Mouse (Mus musculus): ENCODE measurements around the gene Ifi213. TPM values are rescaled to one million over a fixed set of nuclear protein-coding genes. Genes with fewer than 3 reads are reported as not detected.
"Not testable (repeated sequence)": the region's sequence is repeated elsewhere in the genome, so short reads cannot be mapped to it uniquely, and the experiment has no call there.

Ifi213 gene
- polyA plus RNA-seq (2015; fragmentation: Nextera tagmentation; extraction: Ambion mirVana): 0.08 and 0.32 TPM in 2 replicates

- not testable (repeated sequence) for H3K9me3 ChIP-seq; H3K4me1 ChIP-seq; H3K27me3 ChIP-seq; H3K36me3 ChIP-seq; H3K4me2 ChIP-seq; H3K27ac ChIP-seq; H3K9ac ChIP-seq; ATAC-seq (ENCODE audit: insufficient number of reproducible peaks, low FRiP score, low TSS enrichment, low read depth); H3K4me3 ChIP-seq
- WGBS: 72% methylated on average over 3 of the region's 3 CpGs
These were observed at the start of gene Ifi213 for GRCm38 (mm10) chr1:173598838-173599494. Gene Ifi213, minus strand, starts transcription at chr1:173599274.

GRCm38 (mm10) chr1:173645393-173645792, 46.3 kb upstream of the Ifi213 start:
- Histone ChIP-seq H3K27ac (no peak overlapping the region), H3K9me3 (no peaks in the 10 kb centered on the region), H3K27me3 (no peaks in the 10 kb centered on the region), H3K36me3 (no peaks in the 10 kb centered on the region), H3K4me1 (no peaks in the 10 kb centered on the region), H3K4me2 (no peak overlapping the region), H3K9ac (no peak overlapping the region), H3K4me3 (no peak overlapping the region)
- 74% methylated on average over 2 of the region's 2 CpGs for WGBS
- ATAC-seq (ENCODE audit: insufficient number of reproducible peaks, low FRiP score, low TSS enrichment, low read depth): no peak

GRCm38 (mm10) chr1:173633969-173634645, 35.0 kb upstream of the Ifi213 start:
- ATAC-seq (ENCODE audit: insufficient number of reproducible peaks, low FRiP score, low TSS enrichment, low read depth): no peak
- no peak overlapping the region for H3K27ac ChIP-seq
- no peak overlapping the region for H3K9ac ChIP-seq
- H3K9me3 ChIP-seq: no peaks in the 10 kb centered on the region
- no peaks in the 10 kb centered on the region for H3K36me3 ChIP-seq
- WGBS: 84% methylated on average over 5 of the region's 5 CpGs
- H3K4me2 ChIP-seq: no peak overlapping the region
- H3K27me3 ChIP-seq: no peaks in the 10 kb centered on the region
- no peak overlapping the region for H3K4me3 ChIP-seq
- H3K4me1 ChIP-seq: no peaks in the 10 kb centered on the region

GRCm38 (mm10) chr1:173630622-173631021, 31.5 kb upstream of the Ifi213 start, which contains the start of gene Ifi209:
Gene Ifi209, plus strand, starts transcription at chr1:173630917.
- not testable (repeated sequence) for ATAC-seq (ENCODE audit: insufficient number of reproducible peaks, low FRiP score, low TSS enrichment, low read depth); H3K9me3 ChIP-seq; H3K4me1 ChIP-seq; H3K27me3 ChIP-seq; H3K9ac ChIP-seq; H3K36me3 ChIP-seq; H3K27ac ChIP-seq; H3K4me3 ChIP-seq; H3K4me2 ChIP-seq
- 78% methylated on average over 2 of the region's 2 CpGs for WGBS

- H3K4me2 ChIP-seq: no peak overlapping the region
- no peak for ATAC-seq (ENCODE audit: insufficient number of reproducible peaks, low FRiP score, low TSS enrichment, low read depth)
- no peak overlapping the region for H3K27ac ChIP-seq
- H3K9me3 ChIP-seq: no peaks in the 10 kb centered on the region
- 68% methylated on average over 2 of the region's 2 CpGs for WGBS
- no peak overlapping the region for H3K9ac ChIP-seq
- no peaks in the 10 kb centered on the region for H3K27me3 ChIP-seq
- no peaks in the 10 kb centered on the region for H3K36me3 ChIP-seq
- H3K4me3 ChIP-seq: no peak overlapping the region
- H3K4me1 ChIP-seq: no peaks in the 10 kb centered on the region
These were observed 27.6 kb upstream of the Ifi213 start for GRCm38 (mm10) chr1:173626686-173627085.

- Histone ChIP-seq H3K4me1 (no peaks in the 10 kb centered on the region), H3K4me3 (no peak overlapping the region), H3K27ac (no peak overlapping the region), H3K9ac (no peak overlapping the region), H3K36me3 (no peaks in the 10 kb centered on the region), H3K9me3 (no peaks in the 10 kb centered on the region), H3K27me3 (no peaks in the 10 kb centered on the region), H3K4me2 (no peak overlapping the region)
- 76% methylated on average over 2 of the region's 2 CpGs for WGBS
- no peak for ATAC-seq (ENCODE audit: insufficient number of reproducible peaks, low FRiP score, low TSS enrichment, low read depth)
These were observed 25.0 kb upstream of the Ifi213 start for GRCm38 (mm10) chr1:173624052-173624451.

GRCm38 (mm10) chr1:173622216-173622615, 23.1 kb upstream of the Ifi213 start:
- H3K27me3 ChIP-seq; H3K27ac ChIP-seq; H3K9me3 ChIP-seq; H3K4me2 ChIP-seq; H3K9ac ChIP-seq; H3K36me3 ChIP-seq; H3K4me3 ChIP-seq; ATAC-seq (ENCODE audit: insufficient number of reproducible peaks, low FRiP score, low TSS enrichment, low read depth); H3K4me1 ChIP-seq: not testable (repeated sequence)
- WGBS: 78% methylated on average over 2 of the region's 2 CpGs

- ATAC-seq (ENCODE audit: insufficient number of reproducible peaks, low FRiP score, low TSS enrichment, low read depth); H3K9me3 ChIP-seq: not testable (repeated sequence)
- 72% methylated on average over 3 of the region's 3 CpGs for WGBS
These were observed 11.2 kb upstream of the Ifi213 start for GRCm38 (mm10) chr1:173610291-173610690.

GRCm38 (mm10) chr1:173589698-173590097, 9.4 kb downstream of the Ifi213 start:
- H3K9me3 ChIP-seq; H3K4me1 ChIP-seq; H3K4me2 ChIP-seq; ATAC-seq (ENCODE audit: insufficient number of reproducible peaks, low FRiP score, low TSS enrichment, low read depth); H3K27me3 ChIP-seq; H3K4me3 ChIP-seq; H3K9ac ChIP-seq; H3K36me3 ChIP-seq; H3K27ac ChIP-seq: not testable (repeated sequence)
- 92% methylated on average over 2 of the region's 2 CpGs for WGBS

More at GRCm38 (mm10) chr1:173610291-173610690, 11.2 kb upstream of the Ifi213 start:
- not testable (repeated sequence) for H3K27ac ChIP-seq, H3K4me2 ChIP-seq, H3K4me1 ChIP-seq, H3K36me3 ChIP-seq, H3K9ac ChIP-seq, H3K4me3 ChIP-seq, H3K27me3 ChIP-seq

- H3K36me3 ChIP-seq: no peaks in the 10 kb centered on the region
- no peak overlapping the region for H3K4me2 ChIP-seq
- H3K27ac ChIP-seq: no peak overlapping the region
- no peak overlapping the region for H3K4me3 ChIP-seq
- no peaks in the 10 kb centered on the region for H3K27me3 ChIP-seq
- no peaks in the 10 kb centered on the region for H3K4me1 ChIP-seq
- 0 out of 2 replicates have a peak, but pooled peaks cover 6% of the 10 kb centered on the region for H3K9me3 ChIP-seq
- no peak overlapping the region for H3K9ac ChIP-seq
- ATAC-seq (ENCODE audit: insufficient number of reproducible peaks, low FRiP score, low TSS enrichment, low read depth): no peak
- WGBS: 89% methylated on average over 26 of the region's 26 CpGs
These were observed 19.0 kb downstream of the Ifi213 start for GRCm38 (mm10) chr1:173579921-173580585.

- Histone ChIP-seq H3K9ac (no peak overlapping the region), H3K27ac (no peak overlapping the region), H3K9me3 (0 out of 2 replicates have a peak, but pooled peaks cover 6% of the 10 kb centered on the region), H3K4me3 (no peak overlapping the region), H3K36me3 (no peaks in the 10 kb centered on the region), H3K4me2 (no peak overlapping the region), H3K27me3 (no peaks in the 10 kb centered on the region), H3K4me1 (no peaks in the 10 kb centered on the region)
- ATAC-seq (ENCODE audit: insufficient number of reproducible peaks, low FRiP score, low TSS enrichment, low read depth): no peak
- WGBS: 90% methylated on average over 9 of the region's 9 CpGs
These were observed 20.0 kb downstream of the Ifi213 start for GRCm38 (mm10) chr1:173579079-173579478.

GRCm38 (mm10) chr1:173550491-173551050, 48.5 kb downstream of the Ifi213 start:
- not testable (repeated sequence) for H3K4me2 ChIP-seq

More at GRCm38 (mm10) chr1:173550491-173551050, 48.5 kb downstream of the Ifi213 start:
- not testable (repeated sequence) for H3K9ac ChIP-seq; ATAC-seq (ENCODE audit: insufficient number of reproducible peaks, low FRiP score, low TSS enrichment, low read depth); H3K27ac ChIP-seq; H3K27me3 ChIP-seq; H3K36me3 ChIP-seq; H3K4me3 ChIP-seq; H3K9me3 ChIP-seq; H3K4me1 ChIP-seq
- 80% methylated on average over 5 of the region's 5 CpGs for WGBS
